Mouse (Mus musculus) right cerebral cortex, postnatal 4 days (tissue): ENCODE data around the gene Hs6st3.

Experiments used
- DNase-seq: peaks from one replicate; pipeline ENCODE4 v3.0.0-alpha.2; 2022

Hs6st3 gene

DNA sequence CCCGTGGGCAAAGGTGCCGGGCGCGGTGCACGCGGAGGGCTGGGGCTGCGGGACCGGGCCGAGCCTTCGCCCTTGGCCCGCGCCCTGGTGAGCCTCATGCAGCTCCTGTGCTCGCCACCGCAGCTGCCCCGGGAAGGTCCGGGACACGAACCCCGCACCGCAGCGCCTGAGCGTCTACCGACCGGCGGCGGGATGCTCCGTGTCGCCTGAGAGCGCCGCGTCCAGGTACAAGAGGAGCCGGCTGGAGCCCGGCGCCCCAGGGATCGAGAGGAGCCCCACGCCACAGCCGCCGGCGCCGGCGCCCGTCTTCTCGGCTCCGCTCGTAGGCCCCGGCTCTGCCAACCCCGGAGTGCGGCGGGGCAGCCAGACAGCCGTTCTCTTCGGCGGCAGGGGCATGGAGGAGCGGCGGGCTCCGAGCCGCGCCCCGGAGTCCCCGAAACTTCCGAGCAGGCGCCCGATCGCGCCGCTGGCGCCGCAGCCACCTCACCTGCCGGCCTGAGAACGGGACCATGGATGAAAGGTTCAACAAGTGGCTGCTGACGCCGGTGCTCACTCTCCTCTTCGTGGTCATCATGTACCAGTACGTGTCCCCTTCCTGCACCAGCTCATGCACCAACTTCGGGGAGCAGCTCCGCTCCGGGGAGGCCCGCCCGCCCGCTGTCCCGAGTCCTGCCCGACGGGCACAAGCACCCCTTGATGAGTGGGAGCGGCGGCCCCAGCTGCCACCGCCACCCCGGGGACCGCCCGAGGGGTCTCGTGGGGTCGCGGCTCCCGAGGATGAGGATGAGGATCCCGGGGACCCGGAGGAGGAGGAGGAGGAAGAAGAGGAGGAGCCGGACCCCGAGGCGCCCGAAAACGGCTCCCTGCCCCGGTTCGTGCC, at the start of gene Hs6st3:
Gene Hs6st3 (plus strand): TSS at position 436 of the 880 bp plus-strand sequence.
- peak; percentile 30 for DNase-seq

- peak; percentile 90 for DNase-seq
Measured at GRCm38 (mm10) chr14:119098851-119099569, 39.1 kb upstream of the Hs6st3 start, which contains the start of gene Uggt2. Uggt2 (minus strand) TSS chr14:119099430.

- DNase-seq, result no peak
Measured at GRCm38 (mm10) chr14:119099570-119099891, 38.6 kb upstream of the Hs6st3 start.

DNA sequence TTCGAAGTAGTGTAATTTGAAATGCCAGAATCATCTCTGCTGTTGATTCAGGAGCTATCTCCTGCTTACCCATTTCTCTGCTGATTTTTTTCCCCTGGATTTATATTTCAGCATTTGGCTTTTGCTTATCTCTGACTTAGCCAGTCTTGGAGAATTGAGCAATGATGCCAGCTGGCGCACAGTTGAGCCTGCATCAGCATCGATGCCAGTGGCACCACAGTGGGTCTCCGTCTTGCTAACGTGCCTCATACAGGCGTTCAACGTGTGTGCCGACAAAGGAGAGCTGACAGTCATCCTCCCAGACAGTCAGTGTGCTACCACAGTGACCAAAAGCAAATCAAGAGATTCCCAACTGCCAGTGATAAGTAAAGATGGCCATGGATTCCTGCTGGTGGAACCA, 30.6 kb upstream of the Hs6st3 start:
- DNase-seq, result no peak

- no peak for DNase-seq
Measured at GRCm38 (mm10) chr14:119108776-119109301, 29.3 kb upstream of the Hs6st3 start.

GRCm38 (mm10) chr14:119109776-119110218, 28.3 kb upstream of the Hs6st3 start:
- peak; percentile 13 for DNase-seq

- no peak for DNase-seq
Measured at GRCm38 (mm10) chr14:119112558-119112957, 25.6 kb upstream of the Hs6st3 start.

GRCm38 (mm10) chr14:119123582-119123981, 14.6 kb upstream of the Hs6st3 start:
- no peak for DNase-seq

DNA sequence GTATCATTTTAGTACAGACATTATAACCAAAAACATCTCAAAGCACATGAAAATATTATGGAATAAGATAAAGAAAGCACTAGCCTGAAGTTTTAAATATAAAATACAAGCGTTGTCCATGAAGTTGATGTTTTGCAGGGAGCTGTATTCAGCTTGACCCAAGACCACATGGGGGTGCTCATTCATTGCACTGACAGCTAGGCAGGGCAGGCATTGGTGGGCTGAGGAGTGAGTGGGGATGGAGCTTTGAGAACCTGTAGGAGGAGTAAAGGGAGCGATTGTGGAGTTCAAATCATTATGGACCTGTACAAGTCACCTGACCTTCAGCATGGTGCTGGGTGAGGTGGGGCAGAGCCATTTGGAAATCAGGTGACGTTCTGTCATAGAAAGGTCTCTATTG, 14.1 kb upstream of the Hs6st3 start:
- DNase-seq, result peak; percentile 38

DNA sequence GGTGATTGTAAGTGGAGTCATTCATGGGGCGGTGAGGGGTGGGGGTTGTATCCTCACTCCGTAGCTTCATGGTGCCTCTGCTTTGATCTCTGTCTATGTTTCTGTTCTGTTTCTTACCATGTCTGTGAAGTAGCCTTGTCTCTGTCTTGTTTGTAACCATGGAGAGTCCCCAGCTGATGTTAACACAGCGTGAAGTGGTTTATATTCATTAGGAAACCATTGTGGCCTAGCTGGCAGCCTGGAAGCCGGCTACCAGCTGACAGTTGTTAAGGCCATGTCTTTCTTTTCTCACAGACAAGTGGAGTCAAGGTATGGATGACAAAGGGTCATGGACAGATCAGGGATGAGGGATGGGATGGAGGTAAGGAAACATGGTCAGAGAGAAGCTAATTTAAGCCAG, 12.3 kb upstream of the Hs6st3 start:
- DNase-seq, result no peak

DNA sequence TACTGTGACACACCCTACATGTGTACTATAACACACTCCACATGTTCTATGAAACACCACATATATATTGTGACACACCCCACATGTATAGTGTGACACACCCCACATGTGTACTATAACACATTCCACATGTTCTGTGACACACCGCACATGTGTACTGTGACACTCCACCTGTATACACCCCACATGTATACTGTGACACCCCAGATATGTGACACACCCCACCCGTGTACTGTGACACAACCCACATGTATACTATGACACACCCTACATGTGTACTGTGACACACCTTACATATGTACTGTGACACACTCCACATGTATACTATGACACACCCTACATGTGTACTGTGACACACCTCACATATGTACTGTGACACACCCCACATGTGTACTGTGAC, 10.8 kb upstream of the Hs6st3 start:
- no peak for DNase-seq

GRCm38 (mm10) chr14:119137512-119137905, 632 bp upstream of the Hs6st3 start:
- peak; percentile 78 for DNase-seq

- peak; percentile 22 for DNase-seq
Measured at GRCm38 (mm10) chr14:119138786-119139100, 602 bp downstream of the Hs6st3 start.

DNA sequence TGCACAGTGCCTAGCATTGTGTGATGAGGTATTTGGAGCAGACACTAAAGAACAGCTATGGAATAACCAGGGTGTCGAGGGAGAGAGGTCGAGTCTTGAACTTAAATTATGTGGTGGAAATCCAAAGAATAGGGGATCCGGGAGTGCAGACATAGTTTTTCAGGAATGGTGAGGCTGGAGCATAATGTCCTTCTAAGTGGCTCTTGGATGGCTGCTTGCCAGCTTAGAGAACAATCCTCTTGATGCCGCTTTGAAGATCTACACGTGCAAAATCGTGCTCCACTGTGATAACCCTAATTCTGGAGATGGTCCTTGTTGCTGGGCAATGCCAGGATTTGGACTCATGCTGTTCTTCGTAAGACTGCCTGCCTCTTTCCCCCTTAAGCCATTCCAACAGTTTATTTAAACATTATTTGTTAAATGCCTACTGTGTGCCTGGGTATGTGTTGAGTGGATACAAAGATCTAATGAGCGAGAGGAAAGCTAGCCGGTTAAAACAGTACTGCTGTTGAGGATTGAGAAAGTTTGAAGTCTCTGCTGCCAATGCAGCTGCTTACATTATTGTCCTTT, 1.3 kb downstream of the Hs6st3 start:
- DNase-seq, result no peak

DNA sequence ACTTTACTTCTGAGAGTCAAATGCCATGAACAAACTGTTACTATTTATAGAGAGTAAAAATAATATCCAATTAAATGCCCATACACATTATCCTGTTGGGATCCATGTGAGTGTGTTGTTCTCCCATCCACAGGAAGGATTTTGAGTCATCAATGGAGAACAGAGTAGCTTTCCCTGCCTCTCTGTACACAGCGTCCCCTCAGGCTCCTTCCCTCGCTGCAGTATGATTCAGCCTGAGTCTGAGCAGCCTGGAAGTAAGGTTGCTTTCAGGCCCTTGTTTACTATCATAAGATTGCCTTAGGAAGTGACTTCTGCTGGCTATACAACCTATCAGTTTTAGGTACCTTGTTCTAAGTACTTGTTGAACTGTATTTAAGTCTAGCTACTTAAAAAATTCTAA, 14.9 kb downstream of the Hs6st3 start:
- DNase-seq, result no peak

GRCm38 (mm10) chr14:119193905-119194304, 55.8 kb downstream of the Hs6st3 start:
- DNase-seq, result no peak

GRCm38 (mm10) chr14:119203508-119203907, 65.4 kb downstream of the Hs6st3 start:
- no peak for DNase-seq

DNA sequence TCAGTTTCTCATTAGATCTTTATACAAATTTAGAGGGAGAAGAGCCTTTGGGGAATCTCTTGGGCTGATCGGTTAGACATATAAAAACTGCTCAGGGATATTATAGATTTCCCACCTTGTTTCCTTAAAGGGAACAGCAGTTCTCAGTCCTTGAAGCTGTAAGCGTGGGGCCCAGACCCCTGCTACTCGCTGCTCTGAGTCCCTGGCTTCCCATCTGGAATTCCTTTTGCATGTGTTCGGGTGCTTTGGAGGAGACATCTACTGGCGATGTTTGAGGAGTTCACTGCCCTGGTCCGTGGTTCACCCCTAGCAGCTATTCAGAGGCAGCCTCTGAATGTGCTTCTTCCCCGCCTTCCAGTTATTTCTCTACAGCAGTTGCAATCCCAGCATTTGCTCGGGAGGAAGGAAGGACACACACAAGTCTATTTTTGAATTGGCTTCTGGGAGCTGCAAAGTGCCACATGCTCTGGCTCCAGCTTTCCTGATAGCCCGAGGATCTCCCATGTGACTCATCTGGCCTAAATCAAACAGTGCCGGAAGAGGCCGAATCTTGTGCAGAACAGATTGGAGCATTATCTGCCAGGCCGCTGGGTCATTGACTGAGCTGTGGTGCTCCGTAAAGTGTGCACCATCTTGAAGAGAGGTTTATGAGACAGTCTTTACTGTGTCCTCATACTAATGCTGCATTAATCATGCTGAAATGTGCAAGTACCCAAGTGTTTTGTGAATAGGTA, 77.6 kb downstream of the Hs6st3 start:
- no peak for DNase-seq

DNA sequence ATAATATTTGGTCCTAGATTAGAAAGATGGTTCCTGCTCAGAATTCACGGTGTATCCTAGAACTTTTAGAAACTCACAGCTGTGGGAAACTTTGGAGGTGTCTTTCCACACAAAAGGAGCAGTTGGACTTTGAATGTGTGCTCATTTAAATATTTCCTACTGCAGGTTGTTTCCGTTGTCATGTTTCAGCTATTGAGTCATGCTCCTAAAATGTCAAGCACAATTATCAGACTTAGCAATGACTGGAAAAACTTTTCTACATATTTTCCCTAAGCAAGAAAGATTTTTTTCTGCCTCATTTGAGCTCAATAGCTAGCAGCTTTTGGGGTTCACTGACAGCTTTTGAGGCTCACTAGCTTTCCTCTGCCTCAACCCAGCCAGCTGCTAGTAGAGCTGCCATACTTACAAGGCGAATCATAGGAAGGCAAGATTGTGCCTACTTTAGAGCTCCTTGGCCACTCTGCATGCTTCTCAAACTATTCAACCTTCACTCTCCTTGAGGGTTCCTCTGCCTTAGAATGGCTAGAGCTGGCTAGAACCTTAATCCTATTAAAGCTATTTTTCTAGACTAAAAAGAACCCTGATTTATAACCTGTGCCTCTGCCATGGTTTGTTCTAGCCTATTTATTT, 89.7 kb downstream of the Hs6st3 start:
- DNase-seq, result no peak

DNA sequence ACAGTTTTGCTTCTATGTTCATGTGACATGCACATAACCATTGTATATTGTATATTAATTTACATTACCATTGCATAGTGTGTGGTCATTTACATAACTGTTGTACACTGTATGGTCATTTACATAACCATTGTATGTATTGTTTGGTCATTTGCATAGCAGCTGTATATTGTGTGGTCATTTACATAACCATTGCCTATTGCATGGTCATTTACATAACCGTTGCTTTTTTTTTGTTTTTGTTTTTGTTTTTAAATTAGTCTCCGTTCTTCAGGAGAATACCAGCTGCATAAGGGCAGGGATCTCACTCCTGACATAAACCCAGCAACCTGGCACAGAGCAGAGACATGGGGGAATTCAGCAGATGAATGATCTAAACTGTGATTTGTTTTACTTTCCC, 95.5 kb downstream of the Hs6st3 start:
- DNase-seq, result no peak

DNA sequence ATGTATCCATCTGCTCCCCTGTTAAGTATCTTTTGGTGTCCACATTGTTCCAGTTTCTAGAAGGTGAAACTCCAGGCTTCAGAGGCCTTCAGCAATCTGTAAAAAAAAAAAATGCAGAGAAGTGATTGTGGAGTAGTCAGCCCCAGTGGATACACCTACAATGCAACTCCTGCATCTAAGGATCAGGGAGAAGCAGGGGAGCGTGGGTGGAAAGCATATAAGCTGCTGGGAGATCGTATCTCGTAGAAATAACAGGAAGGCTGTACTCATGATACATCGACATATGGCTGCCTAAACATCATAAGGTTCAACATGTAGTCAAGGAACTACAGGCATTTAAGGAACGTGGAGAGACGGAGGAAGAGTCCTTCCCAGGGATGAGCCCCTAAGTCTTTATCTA, 109.0 kb downstream of the Hs6st3 start:
- DNase-seq, result no peak

DNA sequence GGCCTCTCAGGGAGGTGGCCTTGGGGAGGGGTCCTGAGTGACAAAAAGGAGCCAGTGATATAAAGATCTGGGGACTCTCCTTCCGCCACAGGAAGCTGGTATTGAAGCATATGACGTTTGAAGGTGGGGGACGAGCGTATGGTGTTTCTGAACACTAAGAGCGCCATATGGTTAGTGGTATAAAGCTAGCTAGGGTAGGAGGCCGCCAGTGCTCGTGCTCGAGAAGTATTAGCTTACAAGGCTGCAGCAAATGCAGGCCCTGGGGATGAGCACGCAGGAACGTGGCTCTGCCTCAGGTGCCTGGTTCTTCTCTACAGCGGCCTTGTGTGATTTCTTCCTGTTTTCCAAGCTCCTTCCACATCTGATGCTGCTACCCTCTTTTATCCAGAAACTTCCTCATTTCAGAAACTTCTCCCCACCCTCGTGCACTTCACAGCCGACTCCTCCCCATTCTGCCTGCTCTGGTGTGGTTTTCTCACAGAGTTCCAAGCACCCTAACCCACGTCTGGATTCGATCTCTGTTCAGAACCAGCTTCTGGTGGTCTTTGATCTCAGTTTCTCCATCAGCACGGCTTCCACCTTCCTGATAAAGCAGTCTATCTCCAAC, 110.0 kb downstream of the Hs6st3 start:
- DNase-seq, result no peak
